Mouse (Mus musculus) right cerebral cortex, adult 18-20 months (tissue): ENCODE measurements around the gene Cry2.
A peak's percentile ranks its signal among the peaks of the same experiment; 100 is the strongest.

Source experiments
- DNase-seq: peaks from one replicate; pipeline ENCODE4 v3.0.0; 2022; ENCODE audit warnings: mixed read lengths

Cry2 gene

GRCm38 (mm10) chr2:92386821-92387570 lies 46.8 kb downstream of the Cry2 start:
- no peak for DNase-seq

GRCm38 (mm10) chr2:92385113-92386051 lies 48.5 kb downstream of the Cry2 start:
- no peak for DNase-seq

GRCm38 (mm10) chr2:92384101-92384500 lies 49.7 kb downstream of the Cry2 start:
- no peak for DNase-seq

GRCm38 (mm10) chr2:92382759-92383158 lies 51.1 kb downstream of the Cry2 start:
- no peak for DNase-seq

- DNase-seq = no peak
Observed at GRCm38 (mm10) chr2:92381901-92382588, 51.8 kb downstream of the Cry2 start, which contains the start of gene 1700029I15Rik. TSS of gene 1700029I15Rik (plus strand) at chr2:92382538.

- no peak for DNase-seq
Observed at GRCm38 (mm10) chr2:92381161-92381560, 52.7 kb downstream of the Cry2 start.

- no peak for DNase-seq
Observed at GRCm38 (mm10) chr2:92380495-92381050, 53.3 kb downstream of the Cry2 start.

GRCm38 (mm10) chr2:92379783-92380494 lies 53.9 kb downstream of the Cry2 start:
- DNase-seq = no peak

GRCm38 (mm10) chr2:92377320-92377719 lies 56.5 kb downstream of the Cry2 start:
- DNase-seq = no peak

GRCm38 (mm10) chr2:92376300-92376699 lies 57.5 kb downstream of the Cry2 start:
- no peak for DNase-seq

- no peak for DNase-seq
Observed at GRCm38 (mm10) chr2:92375788-92376187, 58.1 kb downstream of the Cry2 start.

- DNase-seq = peak; percentile 98
Observed at GRCm38 (mm10) chr2:92375099-92375623, 58.7 kb downstream of the Cry2 start.

GRCm38 (mm10) chr2:92374514-92374913 lies 59.3 kb downstream of the Cry2 start, which contains the start of the genes Pex16 and Large2:
TSS of gene Pex16 (plus strand) at chr2:92374676.
TSS of gene Large2 (minus strand) at chr2:92374869.
- DNase-seq = peak; percentile 57

GRCm38 (mm10) chr2:92373437-92373813 lies 60.4 kb downstream of the Cry2 start:
- DNase-seq = no peak

- no peak for DNase-seq
Observed at GRCm38 (mm10) chr2:92372767-92373436, 60.9 kb downstream of the Cry2 start.

GRCm38 (mm10) chr2:92371971-92372690 lies 61.7 kb downstream of the Cry2 start:
- DNase-seq = no peak

- no peak for DNase-seq
Observed at GRCm38 (mm10) chr2:92370821-92371805, 62.7 kb downstream of the Cry2 start.

GRCm38 (mm10) chr2:92370375-92370774 lies 63.5 kb downstream of the Cry2 start:
- no peak for DNase-seq

- no peak for DNase-seq
Observed at GRCm38 (mm10) chr2:92367383-92368029, 66.3 kb downstream of the Cry2 start.
